Mouse (Mus musculus) kidney, adult 2 months (tissue): Measurements from ENCODE around the gene Recql5.

Experiments
- CTCF ChIP-seq: fragments of 200-500 bp; conservative IDR thresholded peaks from 2 replicates; pipeline ENCODE4 v1.5.1; 2011; ENCODE audit warnings: low read depth, mild to moderate bottlenecking, control low read depth, low read length, moderate library complexity, mixed read lengths; ENCODE audit not compliant: insufficient read depth, insufficient read length
- POLR2A ChIP-seq: fragments of 200-500 bp; IDR thresholded peaks from one replicate; pipeline ENCODE4 v1.6.1; 2011; ENCODE audit warnings: low read depth, low read length, control low read depth

GRCm38 (mm10) chr11:115885281-115885680 lies 48.0 kb downstream of the Recql5 start:
- TF ChIP-seq POLR2A = no peak
- no peak for TF ChIP-seq CTCF
